Mouse (Mus musculus) stomach, postnatal 0 days (tissue): ENCODE data around the gene Ica1. TPM values are rescaled to one million over a fixed set of nuclear protein-coding genes. Genes with fewer than 3 reads are reported as not detected.

Experiments used
- ATAC-seq: fragments of 200-750 bp; cut with Nextera tagmentation; 2 replicates; pipeline ENCODE4 v1.8.0; 2017; ENCODE audit not compliant: low FRiP score, low TSS enrichment
- DNase-seq: peaks from one replicate; pipeline ENCODE4 v3.0.0-alpha.2; 2016; ENCODE audit warnings: low spot score
- H3K27ac ChIP-seq: fragments of 300-500 bp; sonication (generic); replicated peaks from 2 replicates; pipeline ENCODE4 v1.5.1; 2014; ENCODE audit warnings: mild to moderate bottlenecking, control low read depth
- H3K27me3 ChIP-seq: fragments of 300-500 bp; sonication (generic); 2 replicates; pipeline ENCODE4 v1.6.1; 2014; ENCODE audit warnings: low read length; ENCODE audit not compliant: control insufficient read depth, insufficient read depth
- H3K36me3 ChIP-seq: fragments of 300-500 bp; sonication (generic); 2 replicates; pipeline ENCODE4 v1.6.1; 2014; ENCODE audit warnings: low read length, mixed read lengths; ENCODE audit not compliant: control insufficient read depth, insufficient read depth
- H3K4me1 ChIP-seq: fragments of 300-500 bp; sonication (generic); replicated peaks from 2 replicates; pipeline ENCODE4 v1.6.1; 2014; ENCODE audit warnings: antibody characterized with exemption; ENCODE audit not compliant: control insufficient read depth, insufficient read depth
- H3K4me2 ChIP-seq: fragments of 300-500 bp; sonication (generic); replicated peaks from 2 replicates; pipeline ENCODE4 v1.6.1; 2014; ENCODE audit warnings: low read depth, mild to moderate bottlenecking, control low read depth, moderate library complexity
- H3K4me3 ChIP-seq: fragments of 300-500 bp; sonication (generic); 2 replicates; pipeline ENCODE4 v1.5.1; 2014; ENCODE audit warnings: low read depth, low read length, control low read depth
- H3K9ac ChIP-seq: fragments of 300-500 bp; sonication (generic); 2 replicates; pipeline ENCODE4 v1.6.1; 2014; ENCODE audit warnings: mild to moderate bottlenecking, low read length, control low read depth, mixed read lengths
- H3K9me3 ChIP-seq: fragments of 300-500 bp; sonication (generic); 2 replicates; pipeline ENCODE4 v1.6.1; 2016; ENCODE audit warnings: low read length; ENCODE audit not compliant: control insufficient read depth
- CTCF ChIP-seq: IDR thresholded peaks from 2 replicates; pipeline ENCODE4 v1.5.1; 2016; ENCODE audit warnings: antibody characterized with exemption, low read depth, mild to moderate bottlenecking, moderate library complexity
- EP300 ChIP-seq: optimal IDR thresholded peaks from 2 replicates; pipeline ENCODE3; 2016; ENCODE audit warnings: antibody characterized with exemption
- WGBS: fragments of 180-500 bp; shearing (Covaris S2); extraction: QIAGEN DNeasy Blood & Tissue Kit; methylation state at CpG from one replicate; pipeline ENCODE4 v1.1.7; 2014; 5-methylcytosine and 5-hydroxymethylcytosine counted together
- polyA plus RNA-seq: library from polyadenylated mRNA; unstranded; fragments of >200 nt; fragmentation: Nextera tagmentation; extraction: Ambion mirVana; gene quantifications from 2 replicates; pipeline ENCODE4 v1.2.1, GENCODE M21; 2015

Gene Ica1
- polyA plus RNA-seq, 1 experiment from 2014 or later = 44.7 TPM

DNA sequence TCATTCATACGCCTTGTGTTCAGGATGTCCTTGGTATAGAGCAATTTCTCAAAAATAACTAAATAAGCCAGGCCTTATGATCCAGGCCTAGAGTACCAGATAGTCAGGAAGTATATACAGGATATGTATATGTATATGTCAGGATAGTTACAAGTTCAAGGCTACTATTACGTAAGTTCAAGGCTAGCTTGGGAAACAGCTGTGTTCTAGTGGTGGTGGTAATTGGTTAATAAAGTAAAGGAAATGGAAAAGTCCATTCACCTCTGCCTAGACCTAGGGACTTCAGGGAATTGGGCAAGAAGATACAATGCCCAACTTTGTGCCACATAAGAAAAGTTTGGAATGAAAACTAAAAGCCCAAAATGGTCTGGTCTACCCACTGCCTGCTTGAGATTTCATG, 61.7 kb downstream of the Ica1 start:
- Histone ChIP-seq H3K36me3 (no peaks in the 10 kb centered on the region), H3K27me3 (no peaks in the 10 kb centered on the region), H3K27ac (no peak overlapping the region), H3K4me1 (no peaks in the 10 kb centered on the region), H3K9ac (no peak overlapping the region), H3K4me2 (no peak overlapping the region), H3K9me3 (no peaks in the 10 kb centered on the region), H3K4me3 (no peak overlapping the region)
- DNase-seq = no peak
- no peak for ATAC-seq
- TF ChIP-seq EP300 (no peak), CTCF (no peak)
- 90% methylated on average over 2 of the region's 2 CpGs for WGBS

DNA sequence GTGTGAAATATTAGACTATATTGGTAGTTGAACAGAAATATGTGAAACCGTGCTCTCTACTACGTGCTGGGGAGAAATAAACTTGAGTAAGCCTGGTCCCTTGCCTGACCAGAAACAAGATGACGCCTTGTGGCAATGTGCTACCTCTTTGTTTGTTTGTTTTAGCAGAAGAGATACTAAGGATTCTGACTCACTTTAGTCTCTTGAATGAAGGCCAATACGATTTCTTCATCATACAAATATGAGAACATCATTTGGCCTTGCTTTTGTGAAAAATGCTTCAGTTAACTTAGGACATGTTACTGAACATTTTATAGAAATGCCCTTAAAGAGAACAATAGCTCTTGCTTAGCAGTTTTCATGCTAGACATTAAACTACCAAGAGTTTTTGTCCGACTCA, 67.0 kb downstream of the Ica1 start:
- Histone ChIP-seq H3K27ac (no peak overlapping the region), H3K9me3 (no peaks in the 10 kb centered on the region), H3K36me3 (no peaks in the 10 kb centered on the region), H3K4me3 (no peak overlapping the region), H3K4me1 (no peaks in the 10 kb centered on the region), H3K9ac (no peak overlapping the region), H3K4me2 (no peak overlapping the region), H3K27me3 (no peaks in the 10 kb centered on the region)
- DNase-seq = no peak
- 80% methylated on average over 5 of the region's 5 CpGs for WGBS
- TF ChIP-seq CTCF (no peak), EP300 (no peak)
- no peak for ATAC-seq

GRCm38 (mm10) chr6:8694636-8695514, 83.4 kb downstream of the Ica1 start:
- H3K9me3 ChIP-seq = no peaks in the 10 kb centered on the region
- DNase-seq = peak; percentile 46
- H3K4me2 ChIP-seq = no peak overlapping the region

GRCm38 (mm10) chr6:8693926-8694635, 84.2 kb downstream of the Ica1 start:
- H3K27ac ChIP-seq = peak overlapping the region; percentile 75
- no peaks in the 10 kb centered on the region for H3K9me3 ChIP-seq
- H3K27me3 ChIP-seq = no peaks in the 10 kb centered on the region
- no peaks in the 10 kb centered on the region for H3K36me3 ChIP-seq
- peaks cover 2% of the 10 kb centered on the region; the same call in 1 of the 2 replicates for H3K4me1 ChIP-seq
- no peak overlapping the region for H3K4me3 ChIP-seq
- TF ChIP-seq EP300 = no peak
- no peak for TF ChIP-seq CTCF
- no peak overlapping the region; the same call in 1 of the 2 replicates for H3K9ac ChIP-seq
- DNase-seq (no peak), ATAC-seq (peak; percentile 52)
- H3K4me2 ChIP-seq = no peak overlapping the region
- 36% methylated on average over 10 of the region's 10 CpGs for WGBS

More at GRCm38 (mm10) chr6:8694636-8695514, 83.4 kb downstream of the Ica1 start:
- TF ChIP-seq EP300 (no peak), CTCF (peak; percentile 70)
- 23% methylated on average over 12 of the region's 12 CpGs for WGBS
- Histone ChIP-seq H3K4me3 (no peak overlapping the region), H3K36me3 (no peaks in the 10 kb centered on the region), H3K27ac (peak overlapping the region; percentile 75), H3K9ac (no peak overlapping the region), H3K4me1 (peaks cover 2% of the 10 kb centered on the region; the same call in 1 of the 2 replicates), H3K27me3 (no peaks in the 10 kb centered on the region)
- ATAC-seq = peak; percentile 81

DNA sequence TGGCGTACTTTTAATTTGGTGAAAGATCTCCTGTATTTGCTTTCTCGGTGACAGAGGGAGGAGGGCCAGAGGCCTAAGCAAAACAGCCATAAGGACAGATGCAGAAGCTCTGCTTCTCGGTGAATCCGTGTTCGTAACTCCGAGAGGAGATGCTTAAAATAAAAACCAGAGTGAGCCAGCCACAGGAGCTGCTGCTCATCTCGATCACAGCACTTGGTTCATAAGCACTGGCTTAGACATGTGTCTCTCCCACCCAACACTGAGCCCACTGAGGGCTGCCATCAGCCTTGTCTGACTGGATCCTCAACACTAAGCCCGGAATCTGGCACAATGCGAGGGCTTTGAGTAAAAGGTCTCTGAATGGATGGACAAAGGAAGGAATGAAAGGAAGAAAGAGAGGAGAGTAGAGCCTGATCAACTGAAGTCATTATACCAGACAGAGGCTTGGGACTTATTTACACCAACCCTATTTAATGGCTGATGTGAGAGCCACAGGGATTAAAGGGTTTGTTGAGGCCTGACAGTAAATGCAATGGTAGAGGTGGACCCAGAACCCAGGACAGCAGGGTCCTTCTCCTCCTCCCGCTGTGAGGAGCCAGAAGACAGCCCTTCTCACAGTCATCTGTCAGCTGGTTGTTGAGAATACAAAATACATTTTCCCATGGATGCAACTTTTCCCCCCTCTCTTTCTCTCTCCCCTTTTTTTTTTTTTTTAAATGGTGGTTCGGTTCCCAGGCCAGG, 85.0 kb downstream of the Ica1 start:
- WGBS = 70% methylated on average over 11 of the region's 11 CpGs
- Histone ChIP-seq H3K9ac (no peak overlapping the region; the same call in 1 of the 2 replicates), H3K27ac (peak overlapping the region; percentile 75), H3K36me3 (no peaks in the 10 kb centered on the region), H3K27me3 (no peaks in the 10 kb centered on the region), H3K4me3 (no peak overlapping the region), H3K4me1 (peaks cover 2% of the 10 kb centered on the region; the same call in 1 of the 2 replicates), H3K4me2 (no peak overlapping the region), H3K9me3 (no peaks in the 10 kb centered on the region)
- DNase-seq (no peak), ATAC-seq (no peak)
- TF ChIP-seq EP300 (no peak), CTCF (no peak)
